Mouse (Mus musculus): ENCODE measurements around the gene Gm5868. TPM values are rescaled to one million over a fixed set of nuclear protein-coding genes. Genes with fewer than 3 reads are reported as not detected.
"Not testable (repeated sequence)": the region's sequence is repeated elsewhere in the genome, so short reads cannot be mapped to it uniquely, and the experiment has no call there.

Gm5868 gene
- polyA plus RNA-seq (2012; ENCODE audit: insufficient read depth, insufficient read length, missing spikeins): not detected in 2 replicates

DNA sequence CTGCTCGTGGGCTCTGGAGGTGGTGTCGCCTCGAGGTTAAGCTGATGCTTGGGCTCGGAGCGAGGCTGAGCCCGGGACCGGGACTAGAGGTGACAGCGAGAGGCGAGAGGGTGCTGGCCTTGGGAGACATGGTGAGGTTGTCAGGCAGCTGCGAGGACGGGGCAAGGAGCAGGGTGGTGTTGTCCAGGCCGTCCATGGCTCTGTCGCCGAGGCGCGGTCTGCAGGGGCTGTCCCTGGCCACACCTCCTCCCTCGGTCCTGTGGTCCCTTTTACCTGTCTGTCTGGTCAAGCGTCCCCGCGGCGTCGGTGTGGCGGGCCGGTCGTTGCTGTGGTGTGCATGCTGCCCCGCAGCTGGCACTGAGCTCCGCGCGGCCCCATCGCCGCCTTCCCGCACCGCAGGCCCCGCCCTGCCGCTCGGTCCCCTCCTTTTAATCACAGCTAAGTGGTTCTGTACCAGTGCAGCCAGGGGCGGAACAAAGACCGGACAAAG is at the start of gene Gm5868:
Gm5868 (minus strand) TSS at position 360 of the 490 bp plus-strand sequence.
- H3K4me3 ChIP-seq (ENCODE audit: insufficient read depth, low read depth, low read length): 0 out of 2 replicates have a peak within 1 kb of the TSS, but pooled peaks have one; percentile 7
- H3K27ac ChIP-seq (replicated peaks; ENCODE audit: low read depth, low read length): no peak within 1 kb of the TSS
- H3K4me1 ChIP-seq (ENCODE audit: control insufficient read depth, insufficient read depth, insufficient read length, low read length): no peaks in the 10 kb centered on the region

DNA sequence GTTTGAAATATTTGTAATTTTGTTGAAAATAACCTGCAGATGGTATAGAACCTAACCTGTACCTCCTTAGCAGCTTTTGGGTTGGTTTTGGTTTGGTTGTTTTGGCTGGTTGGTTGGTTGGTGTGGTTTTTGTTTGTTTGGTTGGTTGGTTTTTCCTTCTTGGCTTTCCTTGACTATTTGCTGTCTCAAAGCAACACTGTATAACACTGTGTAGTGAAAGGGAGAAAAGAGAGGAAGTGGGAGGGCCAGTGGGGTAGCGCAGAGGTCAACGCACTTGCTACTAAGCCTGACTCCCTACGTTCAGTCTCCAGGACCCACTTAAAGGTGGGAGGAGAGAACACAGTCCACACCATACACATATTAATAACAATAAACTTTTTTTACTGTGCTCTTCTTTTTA is 49.2 kb upstream of the Gm5868 start:
- H3K4me1 ChIP-seq (ENCODE audit: control insufficient read depth, insufficient read depth, insufficient read length, low read length): no peaks in the 10 kb centered on the region
- H3K4me3 ChIP-seq (ENCODE audit: insufficient read depth, low read depth, low read length): no peak overlapping the region
- no peak overlapping the region for H3K27ac ChIP-seq (replicated peaks; ENCODE audit: low read depth, low read length)

DNA sequence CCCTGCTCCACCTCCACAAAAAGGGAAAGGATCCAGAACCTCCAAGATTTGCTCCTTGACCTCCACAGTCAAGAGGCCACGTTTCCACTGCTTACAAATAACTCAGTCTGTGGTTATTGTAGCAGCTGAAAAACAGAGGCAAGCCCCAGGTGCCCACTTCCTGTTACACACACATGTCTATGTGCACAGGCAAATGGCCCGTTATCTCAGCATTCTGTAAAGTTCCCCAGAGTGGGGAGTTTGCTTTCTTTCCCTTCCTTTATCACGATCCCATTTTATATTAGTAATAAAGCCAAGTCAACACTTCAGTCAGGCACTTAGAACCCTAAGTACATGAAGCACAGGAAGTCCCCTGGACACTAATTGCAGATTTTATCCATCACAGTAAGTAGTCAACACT is 48.8 kb upstream of the Gm5868 start:
- Histone ChIP-seq H3K4me3 (ENCODE audit: insufficient read depth, low read depth, low read length) (no peak overlapping the region), H3K4me1 (ENCODE audit: control insufficient read depth, insufficient read depth, insufficient read length, low read length) (no peaks in the 10 kb centered on the region), H3K27ac (replicated peaks; ENCODE audit: low read depth, low read length) (no peak overlapping the region)

DNA sequence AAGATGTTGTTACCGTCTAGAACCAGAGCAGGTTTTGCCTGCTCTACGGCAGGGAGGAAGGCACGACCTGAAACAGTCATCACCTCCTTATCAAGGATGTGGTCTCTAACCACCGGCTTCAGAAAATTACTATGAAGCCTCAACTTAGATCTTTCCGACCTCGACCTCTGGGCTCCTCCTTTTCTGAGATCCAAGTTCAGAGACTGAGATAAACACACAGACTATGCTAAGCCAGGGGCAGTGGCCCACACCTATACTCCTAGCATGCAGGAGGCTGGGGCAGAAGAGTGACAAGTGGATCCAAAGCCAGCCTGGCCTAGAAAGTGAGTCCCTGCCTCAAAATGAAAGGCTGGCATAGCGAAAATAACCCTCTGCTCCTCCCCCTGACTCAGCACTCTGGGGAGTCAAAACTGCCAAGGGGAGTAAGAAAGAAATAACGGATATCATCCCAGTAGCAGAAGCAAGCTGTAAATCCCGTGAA is 47.5 kb upstream of the Gm5868 start:
- Histone ChIP-seq H3K4me1 (ENCODE audit: control insufficient read depth, insufficient read depth, insufficient read length, low read length) (no peaks in the 10 kb centered on the region), H3K27ac (replicated peaks; ENCODE audit: low read depth, low read length) (no peak overlapping the region), H3K4me3 (ENCODE audit: insufficient read depth, low read depth, low read length) (no peak overlapping the region)

DNA sequence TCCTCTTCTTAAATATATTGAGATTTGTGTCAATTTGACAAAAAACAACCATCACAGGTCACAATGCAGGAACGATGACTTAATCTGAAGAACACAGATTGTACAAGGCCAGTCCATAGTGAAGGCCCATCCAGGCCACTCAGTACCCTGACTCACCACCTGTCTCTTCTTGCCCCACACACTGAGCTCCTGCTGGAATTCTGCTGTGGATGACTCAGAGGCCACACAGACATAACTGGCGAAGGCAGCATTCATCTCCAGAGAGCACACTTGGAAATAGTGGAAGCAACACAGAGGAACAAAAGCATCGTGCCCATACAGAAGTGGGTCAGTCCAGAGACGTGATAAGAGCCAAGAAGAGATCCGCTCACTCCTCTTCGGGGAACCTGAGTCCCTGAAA is 42.7 kb upstream of the Gm5868 start:
- Histone ChIP-seq H3K4me1 (ENCODE audit: control insufficient read depth, insufficient read depth, insufficient read length, low read length) (no peaks in the 10 kb centered on the region), H3K27ac (replicated peaks; ENCODE audit: low read depth, low read length) (no peak overlapping the region), H3K4me3 (ENCODE audit: insufficient read depth, low read depth, low read length) (no peak overlapping the region)

DNA sequence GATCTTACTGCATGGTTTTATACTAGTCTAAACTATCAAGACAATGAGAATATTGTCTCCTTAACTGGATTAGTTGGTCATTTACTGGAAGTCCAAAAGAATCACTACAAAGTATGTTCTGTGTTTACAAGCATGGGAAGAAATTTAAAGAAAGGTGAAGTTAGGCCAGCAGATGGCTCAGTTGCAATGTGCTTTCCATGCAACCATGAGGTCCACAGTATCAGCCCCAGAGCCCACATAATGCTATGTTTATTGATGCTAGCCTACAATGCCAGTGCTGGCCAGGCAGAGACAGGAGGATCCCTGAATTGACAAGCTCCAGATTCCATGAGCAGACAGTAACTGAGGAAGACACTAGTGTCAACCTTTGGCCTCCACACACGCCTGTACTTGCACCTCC is 33.7 kb upstream of the Gm5868 start:
- no peak overlapping the region for H3K4me3 ChIP-seq (ENCODE audit: insufficient read depth, low read depth, low read length)
- no peak overlapping the region for H3K27ac ChIP-seq (replicated peaks; ENCODE audit: low read depth, low read length)
- no peaks in the 10 kb centered on the region for H3K4me1 ChIP-seq (ENCODE audit: control insufficient read depth, insufficient read depth, insufficient read length, low read length)

DNA sequence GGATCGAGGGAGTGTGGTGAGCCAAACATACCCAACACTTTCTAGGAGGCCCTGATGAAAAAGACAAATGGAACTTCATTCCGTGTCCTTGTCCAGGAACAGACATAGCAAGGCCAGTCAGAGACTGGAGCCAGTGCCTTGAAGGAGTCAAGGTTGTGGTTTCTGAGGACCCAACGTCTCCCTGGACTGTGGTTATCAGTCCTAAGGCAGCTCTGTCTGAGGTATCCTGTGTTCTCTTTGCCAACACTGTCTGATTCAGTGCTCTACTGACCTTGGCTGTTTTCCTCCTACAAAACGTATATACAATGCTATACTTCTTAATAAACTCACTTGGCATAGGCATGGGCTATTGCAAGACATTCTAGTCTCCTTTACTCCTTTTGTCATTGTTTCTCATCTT is 30.1 kb upstream of the Gm5868 start:
- no peaks in the 10 kb centered on the region for H3K4me1 ChIP-seq (ENCODE audit: control insufficient read depth, insufficient read depth, insufficient read length, low read length)
- H3K27ac ChIP-seq (replicated peaks; ENCODE audit: low read depth, low read length): no peak overlapping the region
- H3K4me3 ChIP-seq (ENCODE audit: insufficient read depth, low read depth, low read length): no peak overlapping the region

DNA sequence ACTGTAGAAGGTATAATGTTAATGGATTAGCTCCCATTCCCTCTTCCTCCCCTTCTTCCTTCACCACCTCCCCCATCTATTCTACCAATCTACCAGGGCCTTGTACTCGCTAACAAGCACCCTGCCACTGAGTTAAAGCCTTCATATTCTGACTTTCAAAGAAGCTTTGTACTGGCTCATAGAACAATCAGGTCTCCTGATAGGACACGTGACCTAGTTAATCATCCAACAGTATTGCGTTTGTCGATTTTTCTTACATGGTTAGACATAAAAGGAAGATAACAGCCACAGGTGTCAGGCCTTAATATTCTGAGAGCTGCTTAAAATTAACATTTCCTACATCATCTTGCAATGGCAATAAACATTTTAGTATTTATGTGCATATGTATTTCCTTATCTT is 15.8 kb upstream of the Gm5868 start:
- Histone ChIP-seq H3K4me3 (ENCODE audit: insufficient read depth, low read depth, low read length) (no peak overlapping the region), H3K27ac (replicated peaks; ENCODE audit: low read depth, low read length) (no peak overlapping the region), H3K4me1 (ENCODE audit: control insufficient read depth, insufficient read depth, insufficient read length, low read length) (no peaks in the 10 kb centered on the region)

DNA sequence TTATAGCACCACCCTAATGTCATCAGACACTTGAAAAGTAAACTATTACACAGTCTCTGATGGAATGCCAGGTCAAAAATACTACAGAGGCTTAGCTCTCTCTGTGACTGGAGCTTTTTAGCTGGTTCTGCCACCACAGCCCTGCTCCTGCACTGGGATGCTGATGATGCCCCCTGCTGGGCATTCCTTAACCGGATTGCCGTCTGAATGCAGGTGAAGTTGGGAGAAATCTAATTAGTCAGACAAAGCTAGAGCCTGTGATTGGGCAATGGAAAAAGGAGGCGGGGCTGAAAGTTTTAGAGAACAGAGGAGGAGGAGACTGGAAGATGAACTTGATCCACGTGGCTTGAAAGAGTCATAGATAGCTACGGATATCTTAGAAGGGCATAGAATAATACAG is 13.7 kb upstream of the Gm5868 start:
- H3K4me1 ChIP-seq (ENCODE audit: control insufficient read depth, insufficient read depth, insufficient read length, low read length): no peaks in the 10 kb centered on the region
- H3K27ac ChIP-seq (replicated peaks; ENCODE audit: low read depth, low read length): no peak overlapping the region
- H3K4me3 ChIP-seq (ENCODE audit: insufficient read depth, low read depth, low read length): no peak overlapping the region

DNA sequence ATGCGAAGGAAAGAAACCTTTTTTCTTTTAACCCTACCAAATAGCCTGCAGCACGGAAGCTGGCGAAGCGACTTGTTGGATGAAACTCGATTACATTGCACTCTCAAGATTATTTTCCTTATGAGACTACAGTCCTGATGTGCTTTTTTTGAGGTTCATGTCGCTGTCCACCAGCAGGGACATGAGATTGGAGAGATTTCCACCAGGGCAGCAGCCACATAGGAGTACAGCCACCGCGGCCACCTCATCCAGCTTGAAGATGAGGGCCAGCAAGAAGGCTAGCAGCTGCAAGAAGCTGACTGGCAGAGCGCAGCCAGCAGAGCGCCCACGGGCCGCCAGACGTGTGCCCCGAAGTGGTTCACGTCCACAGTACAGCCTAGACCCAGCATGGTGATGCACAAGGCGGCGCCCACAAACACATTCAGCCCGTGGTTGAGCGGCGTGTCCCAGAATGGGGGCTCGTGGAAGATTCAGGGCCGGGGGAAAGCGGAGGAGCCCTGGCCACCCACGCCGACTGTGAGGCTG is 622 bp downstream of the Gm5868 start:
- not testable (repeated sequence) for H3K4me3 ChIP-seq (ENCODE audit: insufficient read depth, low read depth, low read length); H3K27ac ChIP-seq (replicated peaks; ENCODE audit: low read depth, low read length); H3K4me1 ChIP-seq (ENCODE audit: control insufficient read depth, insufficient read depth, insufficient read length, low read length)

DNA sequence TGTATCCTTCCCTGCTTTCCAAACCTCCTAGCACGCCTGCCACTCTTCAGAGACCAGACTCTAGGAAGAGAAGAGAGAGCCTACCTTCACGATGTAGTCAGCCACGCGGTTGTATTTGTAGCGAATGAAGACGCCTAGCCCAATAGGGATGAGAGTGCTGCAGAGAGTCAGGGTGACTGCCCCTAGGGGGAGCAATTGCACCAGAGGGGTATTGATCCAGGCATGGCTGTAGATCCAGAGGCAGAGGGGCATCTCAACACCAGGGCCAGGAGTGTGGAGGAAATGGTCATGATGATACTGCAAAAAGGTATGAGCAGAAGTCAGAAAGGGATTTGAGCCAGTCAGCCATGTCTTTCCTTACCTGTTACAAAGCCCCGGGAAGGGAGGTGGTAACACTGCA is 1.2 kb downstream of the Gm5868 start:
- H3K27ac ChIP-seq (replicated peaks; ENCODE audit: low read depth, low read length): not testable (repeated sequence)

DNA sequence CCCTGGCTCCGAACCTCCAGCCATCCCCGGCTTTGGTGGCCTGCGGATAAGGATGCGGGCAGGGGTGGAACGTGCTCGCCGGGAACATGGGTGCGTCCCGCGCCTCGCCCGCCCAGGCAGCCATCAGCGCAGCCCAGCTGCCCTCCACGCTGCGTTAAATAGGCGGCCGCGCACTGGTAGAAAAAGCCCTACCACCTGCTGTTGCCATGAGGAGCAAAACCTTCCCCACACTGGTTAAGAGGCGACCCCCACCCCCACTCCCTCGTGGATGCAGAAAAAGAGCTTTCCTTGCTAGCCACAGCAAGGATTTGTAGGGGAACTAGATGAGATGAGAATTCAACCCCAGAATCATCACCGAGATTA is 6.4 kb downstream of the Gm5868 start, which contains the start of gene Zar1:
Zar1 (minus strand) TSS at position 285 of the 363 bp plus-strand sequence.
- not testable (repeated sequence) for H3K4me1 ChIP-seq (ENCODE audit: control insufficient read depth, insufficient read depth, insufficient read length, low read length); H3K27ac ChIP-seq (replicated peaks; ENCODE audit: low read depth, low read length)
- H3K4me3 ChIP-seq (ENCODE audit: insufficient read depth, low read depth, low read length): peak within 1 kb of the TSS; percentile 44; the same call in 1 of the 2 replicates

More for the DNA sequence above, 1.2 kb downstream of the Gm5868 start:
- not testable (repeated sequence) for H3K4me3 ChIP-seq (ENCODE audit: insufficient read depth, low read depth, low read length); H3K4me1 ChIP-seq (ENCODE audit: control insufficient read depth, insufficient read depth, insufficient read length, low read length)

DNA sequence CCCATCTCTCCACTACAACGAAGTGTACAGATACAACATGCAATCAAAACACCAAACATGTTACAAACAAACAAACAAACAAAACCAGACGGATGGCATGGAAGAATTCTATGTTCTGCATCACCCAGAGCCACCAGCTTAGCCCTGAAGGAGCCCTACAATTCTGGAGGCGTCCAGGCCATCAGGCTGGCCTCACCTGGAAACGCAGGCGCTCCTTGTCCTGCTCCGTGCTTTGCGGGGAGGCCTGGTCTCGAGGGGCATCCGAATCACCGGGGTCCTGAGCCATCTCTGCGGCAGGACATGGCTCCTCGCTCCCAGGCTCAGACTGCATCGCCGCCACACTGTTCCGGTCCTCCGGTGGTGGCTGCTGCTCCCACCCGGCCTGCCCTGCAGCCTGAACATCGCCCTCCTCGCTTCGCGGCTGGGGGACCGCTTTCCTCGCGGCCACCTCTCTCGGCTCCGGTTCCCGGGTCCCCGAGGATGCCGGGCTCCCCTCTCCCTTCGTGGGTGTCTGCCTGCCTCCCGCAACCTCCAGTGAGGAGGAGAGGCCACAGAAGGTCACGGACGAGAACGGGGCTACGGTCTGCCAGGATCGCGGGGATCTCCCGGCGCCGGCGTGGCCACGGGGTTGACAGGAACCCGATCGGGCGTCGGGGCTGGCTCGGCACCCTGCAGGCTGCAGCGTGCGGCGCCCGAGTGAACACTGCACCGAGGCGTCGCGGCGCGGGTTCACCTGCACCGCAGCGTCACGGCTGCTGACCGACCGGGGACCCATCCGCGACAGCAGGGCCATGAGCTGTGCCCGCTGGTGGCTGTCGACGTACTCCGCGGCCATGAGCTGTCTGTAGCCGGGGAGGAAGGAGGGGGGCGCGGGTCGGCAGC is 7.0 kb downstream of the Gm5868 start:
- peak overlapping the region; percentile 44; the same call in 1 of the 2 replicates for H3K4me3 ChIP-seq (ENCODE audit: insufficient read depth, low read depth, low read length)
- H3K27ac ChIP-seq (replicated peaks; ENCODE audit: low read depth, low read length); H3K4me1 ChIP-seq (ENCODE audit: control insufficient read depth, insufficient read depth, insufficient read length, low read length): not testable (repeated sequence)

DNA sequence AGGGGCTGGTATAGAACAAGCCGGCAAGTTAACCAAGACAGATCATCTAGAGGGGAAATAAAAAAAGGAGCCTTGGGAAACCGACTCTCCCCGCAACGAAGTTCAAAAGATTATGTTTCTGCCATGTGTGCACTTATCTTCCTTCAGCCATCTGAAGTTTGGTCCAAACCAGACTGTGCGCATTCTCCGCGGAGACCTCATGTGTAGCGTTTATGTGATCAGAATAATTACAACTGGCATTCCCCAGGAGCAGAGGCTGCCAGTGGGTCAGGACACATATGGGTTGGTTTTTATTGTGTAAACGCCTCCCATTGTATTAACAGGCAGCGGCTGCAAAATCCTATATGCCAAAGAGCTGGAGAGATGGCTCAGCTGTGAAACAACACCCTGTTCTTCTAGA is 7.8 kb downstream of the Gm5868 start:
- not testable (repeated sequence) for H3K27ac ChIP-seq (replicated peaks; ENCODE audit: low read depth, low read length); H3K4me1 ChIP-seq (ENCODE audit: control insufficient read depth, insufficient read depth, insufficient read length, low read length); H3K4me3 ChIP-seq (ENCODE audit: insufficient read depth, low read depth, low read length)

DNA sequence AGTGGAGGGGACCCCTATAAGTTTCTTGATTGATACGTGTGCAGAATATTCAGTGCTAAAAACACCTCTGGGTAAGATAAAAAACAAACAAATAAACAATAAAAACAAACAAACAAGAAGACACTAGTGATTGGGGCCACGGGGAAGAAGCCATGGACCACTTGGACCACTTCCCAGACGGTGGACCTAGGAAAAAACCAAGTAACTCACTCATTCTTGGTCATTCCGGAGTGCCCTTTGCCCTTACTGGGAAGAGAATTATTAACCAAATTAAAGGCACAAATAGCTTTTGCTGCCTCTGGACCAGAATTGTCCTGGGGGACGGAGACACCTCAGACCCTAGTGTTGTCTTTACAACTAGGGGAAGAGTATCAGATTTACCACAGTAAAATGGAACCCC is 21.7 kb downstream of the Gm5868 start:
- Histone ChIP-seq H3K4me3 (ENCODE audit: insufficient read depth, low read depth, low read length) (no peak overlapping the region), H3K27ac (replicated peaks; ENCODE audit: low read depth, low read length) (no peak overlapping the region), H3K4me1 (ENCODE audit: control insufficient read depth, insufficient read depth, insufficient read length, low read length) (no peaks in the 10 kb centered on the region)

DNA sequence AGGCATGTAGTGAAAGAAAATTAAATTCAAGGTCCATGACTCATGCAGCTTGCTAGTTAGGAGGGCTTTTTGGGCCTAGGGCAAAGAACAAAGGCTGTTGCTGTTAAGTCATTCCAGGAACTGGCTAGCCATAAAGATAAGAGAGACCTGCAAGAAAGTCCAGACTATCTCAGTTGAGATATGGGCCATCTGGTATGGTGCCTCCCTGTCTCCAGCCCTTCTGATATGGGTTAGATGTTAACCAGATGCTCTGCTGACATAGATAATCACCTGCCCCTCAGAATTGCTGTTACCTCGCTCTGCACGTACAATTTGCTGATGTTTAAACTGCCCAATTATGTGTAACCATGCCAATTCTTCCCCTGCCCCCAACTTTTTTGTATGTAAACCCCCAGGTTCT is 24.2 kb downstream of the Gm5868 start:
- H3K4me3 ChIP-seq (ENCODE audit: insufficient read depth, low read depth, low read length); H3K27ac ChIP-seq (replicated peaks; ENCODE audit: low read depth, low read length); H3K4me1 ChIP-seq (ENCODE audit: control insufficient read depth, insufficient read depth, insufficient read length, low read length): not testable (repeated sequence)
